Mouse (Mus musculus) lung, adult 2 months (tissue): ENCODE results near the gene Eif5a.

ENCODE experiments used
- CTCF ChIP-seq: fragments of 200-500 bp; IDR thresholded peaks from 2 replicates; pipeline ENCODE4 v1.5.1; 2011; ENCODE audit warnings: mild to moderate bottlenecking, low read length, control low read depth; ENCODE audit not compliant: insufficient read depth
- POLR2A ChIP-seq: fragments of 200-500 bp; IDR thresholded peaks from 2 replicates; pipeline ENCODE4 v1.6.1; 2011; ENCODE audit warnings: low read depth, mild to moderate bottlenecking, control low read depth, low read length, borderline replicate concordance; ENCODE audit errors: extremely low read depth

DNA sequence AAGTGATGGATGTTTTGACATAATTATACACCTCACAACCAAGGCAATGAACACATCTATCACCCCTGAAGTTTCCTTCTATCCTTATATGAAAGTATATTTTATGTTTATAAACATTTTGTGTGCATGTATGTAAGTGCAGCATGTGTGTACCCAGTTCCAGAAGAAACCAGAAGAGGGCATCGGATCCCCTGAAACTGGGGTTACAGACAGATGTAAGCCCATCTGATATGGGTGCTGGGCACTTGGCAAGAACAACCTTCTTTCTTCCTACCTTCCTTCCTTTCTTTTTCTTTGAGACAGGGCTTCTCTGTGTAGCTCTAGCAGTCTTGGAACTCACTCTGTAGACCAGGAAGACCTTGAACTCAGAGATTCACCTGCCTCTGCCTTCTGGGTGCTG lies 34.5 kb upstream of the Eif5a start:
- TF ChIP-seq CTCF, result no peak
- no peak for TF ChIP-seq POLR2A
